Mouse (Mus musculus): ENCODE measurements around the gene Rasip1. TPM values are rescaled to one million over a fixed set of nuclear protein-coding genes. Genes with fewer than 3 reads are reported as not detected.

Gene Rasip1
- polyA plus RNA-seq, 1 experiment: 4.3 TPM

DNA sequence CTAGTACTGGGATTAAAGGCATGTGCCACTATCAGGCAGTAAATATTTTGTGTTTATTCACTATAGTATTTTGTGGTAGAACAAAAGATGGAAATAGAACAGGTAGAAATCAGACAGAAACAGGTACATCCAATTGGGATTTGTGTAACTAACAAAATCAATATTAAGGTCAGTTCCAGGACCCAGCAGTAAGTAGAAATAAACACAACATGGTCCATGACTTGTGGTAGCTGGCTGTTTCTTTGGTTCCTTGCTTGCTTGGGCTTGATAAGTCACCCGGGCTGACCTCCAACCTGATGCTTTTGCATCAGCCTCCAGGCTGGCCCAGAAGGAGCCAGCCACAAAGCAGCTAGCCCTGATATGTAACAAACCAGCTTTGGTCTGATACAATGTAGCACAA, 17.8 kb upstream of the Rasip1 start:
- Histone ChIP-seq H3K4me3 (ENCODE audit: insufficient read depth, low read depth, low read length) (no peak overlapping the region), H3K4me1 (ENCODE audit: control insufficient read depth, insufficient read depth, insufficient read length, low read length) (no peaks in the 10 kb centered on the region), H3K27ac (replicated peaks; ENCODE audit: low read depth, low read length) (no peak overlapping the region)

DNA sequence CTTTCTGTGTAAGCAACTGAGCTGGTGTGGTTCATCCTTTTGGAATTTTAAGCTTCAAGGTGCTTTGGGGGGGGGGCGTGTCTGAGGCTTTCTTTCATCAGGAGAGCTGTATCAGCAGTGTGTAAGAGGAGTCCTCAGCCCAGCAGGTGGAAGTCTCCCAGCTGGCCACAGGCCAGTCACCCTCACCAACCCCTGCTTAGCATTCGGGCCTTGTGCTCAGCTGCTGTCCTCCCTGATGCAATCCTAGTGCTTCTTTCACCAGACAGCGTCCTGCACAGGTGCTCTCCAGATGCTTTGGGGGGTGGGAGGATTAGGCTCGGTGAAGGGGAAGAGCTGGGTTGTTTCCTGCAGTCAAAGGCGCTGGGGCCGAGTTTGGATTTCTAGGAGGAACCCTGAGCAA, 11.0 kb upstream of the Rasip1 start:
- Histone ChIP-seq H3K4me3 (ENCODE audit: insufficient read depth, low read depth, low read length) (no peak overlapping the region), H3K27ac (replicated peaks; ENCODE audit: low read depth, low read length) (no peak overlapping the region), H3K4me1 (ENCODE audit: control insufficient read depth, insufficient read depth, insufficient read length, low read length) (peaks cover 3% of the 10 kb centered on the region; the same call in 1 of the 2 replicates)

GRCm38 (mm10) chr7:45617042-45617695, 10.1 kb upstream of the Rasip1 start, which contains the start of gene Fut1:
Gene Fut1 (plus strand): TSS chr7:45617289.
- Histone ChIP-seq H3K27ac (replicated peaks; ENCODE audit: low read depth, low read length) (no peak within 1 kb of the TSS), H3K4me1 (ENCODE audit: control insufficient read depth, insufficient read depth, insufficient read length, low read length) (peaks cover 3% of the 10 kb centered on the region; the same call in 1 of the 2 replicates), H3K4me3 (ENCODE audit: insufficient read depth, low read depth, low read length) (no peak within 1 kb of the TSS)

DNA sequence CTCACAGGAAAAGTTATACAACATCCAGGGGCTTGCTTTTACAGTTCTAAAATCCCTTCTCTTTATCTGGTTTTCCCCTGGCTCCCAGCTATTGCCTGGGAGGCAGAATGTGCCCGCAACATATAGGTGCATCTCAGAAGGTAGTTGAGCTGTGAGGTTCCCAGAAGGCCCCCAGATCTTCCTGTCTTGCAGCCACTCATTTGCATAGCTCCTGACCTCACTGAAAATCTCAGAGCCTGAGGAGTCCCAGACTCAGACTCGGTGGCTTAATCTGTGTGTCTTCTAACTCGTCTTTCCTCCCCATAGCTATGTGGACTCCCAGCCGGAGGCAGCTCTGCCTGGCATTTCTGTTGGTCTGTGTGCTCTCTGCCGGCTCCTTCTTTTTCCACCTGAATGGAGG, 9.0 kb upstream of the Rasip1 start:
- Histone ChIP-seq H3K4me3 (ENCODE audit: insufficient read depth, low read depth, low read length) (no peak overlapping the region), H3K27ac (replicated peaks; ENCODE audit: low read depth, low read length) (no peak overlapping the region)

DNA sequence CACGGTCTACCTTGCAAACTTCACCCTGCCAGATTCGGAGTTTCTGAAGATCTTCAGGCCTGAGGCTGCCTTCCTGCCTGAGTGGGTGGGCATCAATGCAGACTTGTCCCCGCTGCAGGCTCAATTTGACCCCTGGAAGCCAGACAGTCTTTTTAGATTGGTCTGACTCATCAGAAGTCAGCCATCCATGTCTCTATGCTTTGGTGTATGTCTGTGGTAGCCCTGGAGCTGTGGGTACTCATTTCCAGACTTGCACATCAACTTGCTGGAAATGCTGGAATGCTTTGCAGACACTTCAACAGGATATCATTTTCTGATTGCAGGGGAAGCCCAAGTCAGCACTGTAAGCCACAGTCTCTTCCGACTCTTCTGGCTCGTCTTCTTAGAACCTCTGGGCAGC, 7.7 kb upstream of the Rasip1 start:
- H3K4me1 ChIP-seq (ENCODE audit: control insufficient read depth, insufficient read depth, insufficient read length, low read length): peaks cover 3% of the 10 kb centered on the region; the same call in 1 of the 2 replicates
- no peak overlapping the region for H3K4me3 ChIP-seq (ENCODE audit: insufficient read depth, low read depth, low read length)

More for the DNA sequence above, 9.0 kb upstream of the Rasip1 start:
- H3K4me1 ChIP-seq (ENCODE audit: control insufficient read depth, insufficient read depth, insufficient read length, low read length): peaks cover 3% of the 10 kb centered on the region; the same call in 1 of the 2 replicates

DNA sequence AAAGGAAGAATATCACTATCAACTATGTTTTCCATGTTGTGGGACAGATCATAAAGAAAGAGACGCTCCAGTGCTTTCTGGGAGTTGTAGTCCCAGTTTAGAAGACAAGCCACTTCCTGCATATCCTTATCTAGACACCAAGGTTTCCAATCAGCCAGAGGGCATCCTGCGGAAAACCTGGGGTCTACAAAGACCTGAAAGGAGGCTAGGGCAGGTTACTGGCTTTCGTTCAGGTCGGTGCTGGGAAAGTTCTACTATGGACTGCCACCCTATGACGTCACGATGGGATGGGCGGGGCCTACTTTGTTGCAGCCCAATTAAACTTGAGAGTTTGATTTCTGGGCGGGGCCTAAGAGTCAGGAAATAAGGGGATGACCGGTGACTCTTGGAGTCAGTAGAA, 5.8 kb upstream of the Rasip1 start, which contains the start of gene Izumo1:
TSS of gene Izumo1 (plus strand) at position 369 of the 400 bp plus-strand sequence.
- H3K27ac ChIP-seq (replicated peaks; ENCODE audit: low read depth, low read length): no peak within 1 kb of the TSS
- H3K4me1 ChIP-seq (ENCODE audit: control insufficient read depth, insufficient read depth, insufficient read length, low read length): no peaks in the 10 kb centered on the region
- no peak within 1 kb of the TSS for H3K4me3 ChIP-seq (ENCODE audit: insufficient read depth, low read depth, low read length)

More for the DNA sequence above, 7.7 kb upstream of the Rasip1 start:
- no peak overlapping the region for H3K27ac ChIP-seq (replicated peaks; ENCODE audit: low read depth, low read length)

DNA sequence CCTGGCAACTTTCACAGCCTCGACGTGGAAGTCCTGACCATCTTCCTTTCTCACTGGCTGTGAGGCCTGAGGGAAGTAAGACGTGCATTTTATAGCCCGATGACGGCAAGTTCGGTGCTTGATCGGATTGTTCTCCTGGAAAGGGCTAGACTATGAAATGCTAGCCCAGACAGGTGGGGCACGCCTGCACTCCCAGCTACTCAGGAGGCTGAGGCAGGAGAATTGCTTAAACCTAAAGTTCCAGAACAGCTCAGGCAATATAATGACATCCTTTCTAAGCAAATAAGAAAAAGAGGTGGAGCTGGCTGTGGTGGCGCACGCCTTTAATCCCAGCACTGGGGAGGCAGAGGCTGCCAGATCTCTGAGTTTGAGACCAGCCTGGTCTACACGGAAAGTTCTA, 3.8 kb upstream of the Rasip1 start:
- H3K27ac ChIP-seq (replicated peaks; ENCODE audit: low read depth, low read length): no peak overlapping the region
- no peak overlapping the region for H3K4me3 ChIP-seq (ENCODE audit: insufficient read depth, low read depth, low read length)
- no peaks in the 10 kb centered on the region for H3K4me1 ChIP-seq (ENCODE audit: control insufficient read depth, insufficient read depth, insufficient read length, low read length)

DNA sequence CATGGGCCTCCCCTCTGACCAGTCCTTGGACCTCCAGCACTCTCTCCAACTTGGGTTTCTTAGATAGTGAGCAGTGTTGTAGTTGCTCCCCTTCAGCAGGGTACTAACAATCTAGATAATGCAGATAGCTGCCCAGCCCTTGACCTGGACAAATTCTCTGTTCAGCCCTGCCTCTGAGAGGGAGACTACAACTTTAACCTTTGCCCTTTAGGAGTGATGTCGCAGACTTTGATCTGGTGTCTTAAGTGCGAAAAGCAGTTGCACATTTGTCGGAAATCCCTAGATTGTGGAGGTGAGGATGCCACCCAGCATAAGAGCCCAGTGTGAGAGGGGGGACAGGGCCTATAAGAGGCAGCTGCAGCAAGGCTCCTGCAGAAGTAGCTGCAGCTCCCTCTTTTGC, 2.6 kb upstream of the Rasip1 start:
- Histone ChIP-seq H3K4me1 (ENCODE audit: control insufficient read depth, insufficient read depth, insufficient read length, low read length) (no peaks in the 10 kb centered on the region), H3K27ac (replicated peaks; ENCODE audit: low read depth, low read length) (no peak overlapping the region), H3K4me3 (ENCODE audit: insufficient read depth, low read depth, low read length) (no peak overlapping the region)

GRCm38 (mm10) chr7:45625481-45625880, 1.8 kb upstream of the Rasip1 start:
- no peak overlapping the region for H3K4me3 ChIP-seq (ENCODE audit: insufficient read depth, low read depth, low read length)
- H3K4me1 ChIP-seq (ENCODE audit: control insufficient read depth, insufficient read depth, insufficient read length, low read length): no peaks in the 10 kb centered on the region; the same call in 1 of the 2 replicates
- no peak overlapping the region for H3K27ac ChIP-seq (replicated peaks; ENCODE audit: low read depth, low read length)

DNA sequence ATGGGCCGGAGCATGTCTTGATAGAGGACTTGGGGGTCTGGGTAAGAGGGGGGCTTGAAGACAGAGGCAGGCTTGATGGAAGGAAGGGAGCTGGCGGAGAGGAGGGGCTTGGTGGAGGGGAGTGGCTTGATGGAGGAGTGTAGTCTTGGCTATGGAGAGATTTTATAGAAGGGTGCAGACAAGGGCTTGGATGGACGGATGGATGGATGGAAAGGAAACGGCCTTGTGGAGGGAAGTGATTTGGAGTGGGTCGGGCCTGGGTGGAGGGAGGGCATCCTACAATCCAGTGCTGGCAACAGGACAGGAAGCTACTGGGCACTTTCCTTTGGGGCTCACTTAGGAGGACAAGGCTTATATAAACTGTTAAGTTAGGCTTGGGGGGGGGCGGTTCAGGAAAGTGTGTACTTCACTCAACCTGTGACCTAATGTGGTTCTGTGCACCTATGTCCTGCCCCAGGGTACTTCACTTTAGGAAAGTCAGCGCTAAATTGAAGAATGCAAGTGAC, 664 bp upstream of the Rasip1 start:
- Histone ChIP-seq H3K4me3 (ENCODE audit: insufficient read depth, low read depth, low read length) (peak overlapping the region; percentile 93), H3K4me1 (ENCODE audit: control insufficient read depth, insufficient read depth, insufficient read length, low read length) (no peaks in the 10 kb centered on the region; the same call in 1 of the 2 replicates), H3K27ac (replicated peaks; ENCODE audit: low read depth, low read length) (peak overlapping the region; percentile 99)

DNA sequence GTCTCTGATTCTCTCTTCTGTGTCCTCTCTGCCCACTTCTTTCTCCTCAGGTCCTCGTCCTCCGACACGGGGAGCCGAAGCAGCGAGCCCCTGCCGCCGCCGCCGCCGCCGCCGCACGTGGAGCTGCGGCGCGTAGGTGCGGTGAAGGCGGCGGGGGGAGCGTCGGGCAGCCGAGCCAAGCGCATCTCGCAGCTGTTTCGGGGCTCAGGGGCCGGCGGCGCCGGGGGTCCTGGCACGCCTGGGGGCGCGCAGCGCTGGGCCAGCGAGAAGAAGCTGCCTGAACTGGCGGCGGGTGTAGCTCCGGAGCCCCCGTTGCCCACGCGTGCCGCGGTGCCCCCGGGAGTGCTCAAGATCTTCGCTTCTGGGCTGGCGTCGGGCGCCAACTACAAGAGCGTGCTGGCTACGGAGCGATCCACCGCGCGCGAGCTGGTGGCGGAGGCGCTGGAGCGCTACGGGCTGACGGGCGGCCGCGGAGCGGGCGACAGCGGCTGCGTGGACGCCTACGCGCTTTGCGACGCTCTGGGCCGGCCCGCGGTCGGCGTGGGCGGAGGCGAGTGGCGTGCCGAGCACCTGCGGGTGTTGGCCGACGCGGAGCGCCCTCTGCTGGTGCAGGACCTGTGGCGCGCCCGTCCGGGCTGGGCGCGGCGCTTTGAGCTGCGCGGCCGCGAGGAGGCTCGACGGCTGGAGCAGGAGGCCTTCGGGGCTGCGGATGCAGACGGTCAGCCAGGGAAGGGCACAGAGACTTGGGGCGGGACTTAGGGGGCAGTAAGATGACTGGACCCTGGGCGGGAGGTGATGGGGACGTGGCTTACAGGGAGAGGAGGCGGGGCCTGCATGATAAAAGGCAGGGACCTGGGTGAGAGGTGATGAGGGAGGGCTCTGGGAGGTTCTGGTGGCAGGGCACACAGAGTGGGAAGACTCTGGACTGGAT, 1.3 kb downstream of the Rasip1 start:
- H3K27ac ChIP-seq (replicated peaks; ENCODE audit: low read depth, low read length): peak overlapping the region; percentile 99
- peak overlapping the region; percentile 93 for H3K4me3 ChIP-seq (ENCODE audit: insufficient read depth, low read depth, low read length)
- no peaks in the 10 kb centered on the region; the same call in 1 of the 2 replicates for H3K4me1 ChIP-seq (ENCODE audit: control insufficient read depth, insufficient read depth, insufficient read length, low read length)

GRCm38 (mm10) chr7:45630064-45630907, 3.0 kb downstream of the Rasip1 start:
- Histone ChIP-seq H3K4me3 (ENCODE audit: insufficient read depth, low read depth, low read length) (peak overlapping the region; percentile 32), H3K4me1 (ENCODE audit: control insufficient read depth, insufficient read depth, insufficient read length, low read length) (peaks cover 4% of the 10 kb centered on the region), H3K27ac (replicated peaks; ENCODE audit: low read depth, low read length) (peak overlapping the region; percentile 64)

GRCm38 (mm10) chr7:45632499-45632898, 5.2 kb downstream of the Rasip1 start:
- no peak overlapping the region for H3K27ac ChIP-seq (replicated peaks; ENCODE audit: low read depth, low read length)
- H3K4me3 ChIP-seq (ENCODE audit: insufficient read depth, low read depth, low read length): peak overlapping the region; percentile 2; the same call in 1 of the 2 replicates
- H3K4me1 ChIP-seq (ENCODE audit: control insufficient read depth, insufficient read depth, insufficient read length, low read length): peaks cover 12% of the 10 kb centered on the region

DNA sequence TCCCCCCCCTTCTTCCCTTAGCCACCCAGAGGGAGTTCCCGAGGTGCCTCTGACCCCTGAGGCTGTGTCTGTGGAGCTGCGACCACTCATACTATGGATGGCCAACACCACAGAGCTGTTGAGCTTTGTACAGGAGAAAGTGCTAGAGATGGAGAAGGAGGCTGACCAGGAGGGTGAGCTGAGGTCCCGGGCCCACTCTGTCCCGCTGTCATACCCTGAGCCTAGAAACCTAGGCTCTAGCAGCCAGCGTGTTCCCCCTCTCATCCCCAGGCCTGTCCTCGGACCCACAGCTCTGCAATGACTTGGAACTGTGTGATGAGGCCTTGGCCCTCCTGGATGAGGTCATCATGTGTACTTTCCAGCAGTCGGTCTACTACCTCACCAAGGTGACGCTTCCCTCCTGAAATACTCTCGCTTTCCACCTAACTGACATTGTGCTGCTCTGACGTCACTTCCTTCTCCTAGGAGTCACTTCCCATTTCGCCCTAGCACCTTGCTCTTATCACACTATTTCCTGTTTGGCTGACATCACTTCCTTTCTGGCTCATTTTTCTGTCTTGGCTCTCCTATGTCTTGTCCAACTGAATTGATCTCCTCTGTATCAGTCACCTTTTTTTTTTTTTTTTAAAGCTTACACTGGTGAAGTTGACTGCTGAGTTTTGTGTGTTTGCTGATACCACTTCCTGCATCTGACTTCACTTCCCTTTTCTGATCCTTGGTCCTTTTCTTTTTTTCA, 7.8 kb downstream of the Rasip1 start:
- peak overlapping the region; percentile 84 for H3K27ac ChIP-seq (replicated peaks; ENCODE audit: low read depth, low read length)
- H3K4me3 ChIP-seq (ENCODE audit: insufficient read depth, low read depth, low read length): no peak overlapping the region
- H3K4me1 ChIP-seq (ENCODE audit: control insufficient read depth, insufficient read depth, insufficient read length, low read length): peaks cover 16% of the 10 kb centered on the region
